Mouse (Mus musculus): ENCODE measurements around the gene Gfra1.

The Gfra1 gene

GRCm38 (mm10) chr19:58314631-58315030 is 141.1 kb downstream of the Gfra1 start:
- DNase-seq = no peak

- peak; percentile 56 for DNase-seq
Measured at GRCm38 (mm10) chr19:58313785-58314184, 141.9 kb downstream of the Gfra1 start.

- no peak for DNase-seq
Measured at GRCm38 (mm10) chr19:58312492-58312891, 143.2 kb downstream of the Gfra1 start.

GRCm38 (mm10) chr19:58310334-58311315 is 145.1 kb downstream of the Gfra1 start:
- no peak for DNase-seq

- no peak for DNase-seq
Measured at GRCm38 (mm10) chr19:58309620-58310275, 146.0 kb downstream of the Gfra1 start.

GRCm38 (mm10) chr19:58301105-58301504 is 154.6 kb downstream of the Gfra1 start:
- DNase-seq = no peak

- DNase-seq = no peak
Measured at GRCm38 (mm10) chr19:58297926-58298325, 157.8 kb downstream of the Gfra1 start.

- DNase-seq = peak; percentile 28
Measured at GRCm38 (mm10) chr19:58296842-58297190, 158.9 kb downstream of the Gfra1 start.

- DNase-seq = no peak
Measured at GRCm38 (mm10) chr19:58295986-58296841, 159.5 kb downstream of the Gfra1 start.

- DNase-seq = no peak
Measured at GRCm38 (mm10) chr19:58288145-58288544, 167.6 kb downstream of the Gfra1 start.

GRCm38 (mm10) chr19:58275281-58275680 is 180.4 kb downstream of the Gfra1 start:
- no peak for DNase-seq

GRCm38 (mm10) chr19:58271815-58272214 is 183.9 kb downstream of the Gfra1 start:
- DNase-seq = no peak

- no peak for DNase-seq
Measured at GRCm38 (mm10) chr19:58270778-58271177, 184.9 kb downstream of the Gfra1 start.

- DNase-seq = no peak
Measured at GRCm38 (mm10) chr19:58268476-58268875, 187.2 kb downstream of the Gfra1 start.

- no peak for DNase-seq
Measured at GRCm38 (mm10) chr19:58266600-58266999, 189.1 kb downstream of the Gfra1 start.

- no peak for DNase-seq
Measured at GRCm38 (mm10) chr19:58260934-58261333, 194.8 kb downstream of the Gfra1 start.

- DNase-seq = no peak
Measured at GRCm38 (mm10) chr19:58259250-58259649, 196.5 kb downstream of the Gfra1 start.

- no peak for DNase-seq
Measured at GRCm38 (mm10) chr19:58256485-58256884, 199.2 kb downstream of the Gfra1 start.

GRCm38 (mm10) chr19:58255394-58255793 is 200.3 kb downstream of the Gfra1 start:
- DNase-seq = no peak

GRCm38 (mm10) chr19:58254172-58254571 is 201.5 kb downstream of the Gfra1 start:
- DNase-seq = no peak

- no peak for DNase-seq
Measured at GRCm38 (mm10) chr19:58251698-58252097, 204.0 kb downstream of the Gfra1 start.

GRCm38 (mm10) chr19:58251095-58251494 is 204.6 kb downstream of the Gfra1 start:
- DNase-seq = no peak

- DNase-seq = no peak
Measured at GRCm38 (mm10) chr19:58250237-58250636, 205.5 kb downstream of the Gfra1 start.

Measured in thymus, postnatal 4 days (tissue).